Mouse (Mus musculus) embryonic facial prominence, embryonic 12.5 days (tissue): ENCODE results near the gene Adcyap1r1. TPM values are rescaled to one million over a fixed set of nuclear protein-coding genes. Genes with fewer than 3 reads are reported as not detected.

Source experiments
- ATAC-seq: fragments of 200-750 bp; cut with Nextera tagmentation; 2 replicates; pipeline ENCODE4 v1.8.0; 2017; ENCODE audit not compliant: insufficient number of reproducible peaks, insufficient read depth, low FRiP score, low TSS enrichment
- H3K27ac ChIP-seq: fragments of 300-500 bp; sonication (generic); 2 replicates; pipeline ENCODE4 v1.5.1; 2016; ENCODE audit warnings: mild to moderate bottlenecking
- H3K27me3 ChIP-seq: fragments of 300-500 bp; sonication (generic); 2 replicates; pipeline ENCODE4 v1.6.1; 2016; ENCODE audit warnings: mild to moderate bottlenecking, moderate library complexity
- H3K36me3 ChIP-seq: fragments of 300-500 bp; sonication (generic); 2 replicates; pipeline ENCODE4 v1.6.1; 2016; ENCODE audit warnings: mild to moderate bottlenecking
- H3K4me1 ChIP-seq: fragments of 300-500 bp; sonication (generic); 2 replicates; pipeline ENCODE4 v1.6.1; 2016
- H3K4me2 ChIP-seq: fragments of 300-500 bp; sonication (generic); replicated peaks from 2 replicates; pipeline ENCODE4 v1.6.1; 2016; ENCODE audit warnings: mild to moderate bottlenecking, moderate library complexity
- H3K4me3 ChIP-seq: fragments of 300-500 bp; sonication (generic); 2 replicates; pipeline ENCODE4 v1.5.1; 2016; ENCODE audit warnings: mild to moderate bottlenecking
- H3K9ac ChIP-seq: fragments of 300-500 bp; sonication (generic); 2 replicates; pipeline ENCODE4 v1.6.1; 2016; ENCODE audit warnings: mild to moderate bottlenecking, moderate library complexity
- H3K9me3 ChIP-seq: fragments of 300-500 bp; sonication (generic); 2 replicates; pipeline ENCODE4 v1.6.1; 2016; ENCODE audit warnings: mild to moderate bottlenecking, moderate library complexity
- WGBS: fragments of 180-500 bp; shearing (Covaris S2); methylation state at CpG from one replicate; pipeline ENCODE4 v1.1.7; 2016; 5-methylcytosine and 5-hydroxymethylcytosine counted together
- polyA plus RNA-seq: library from polyadenylated mRNA; unstranded; fragments of >200 nt; fragmentation: Nextera tagmentation; extraction: Ambion mirVana; gene quantifications from 2 replicates; pipeline ENCODE4 v1.2.1, GENCODE M21; 2016

Gene Adcyap1r1
- polyA plus RNA-seq, 1 experiment from 2014 or later: 4.1 TPM

- Histone ChIP-seq H3K9me3 (no peaks in the 10 kb centered on the region), H3K4me3 (no peak overlapping the region), H3K36me3 (no peaks in the 10 kb centered on the region), H3K4me2 (no peak overlapping the region), H3K27ac (no peak overlapping the region), H3K4me1 (peaks cover 4% of the 10 kb centered on the region; the same call in 1 of the 2 replicates), H3K27me3 (no peaks in the 10 kb centered on the region), H3K9ac (no peak overlapping the region)
- WGBS: 26% methylated on average over 1 of the region's 1 CpGs
- no peak for ATAC-seq
These were observed 30.9 kb upstream of the Adcyap1r1 start for GRCm38 (mm10) chr6:55420869-55421361.

GRCm38 (mm10) chr6:55432121-55432520 lies 19.7 kb upstream of the Adcyap1r1 start:
- Histone ChIP-seq H3K4me1 (peaks cover 12% of the 10 kb centered on the region), H3K36me3 (no peaks in the 10 kb centered on the region), H3K27ac (no peak overlapping the region), H3K27me3 (no peaks in the 10 kb centered on the region), H3K9me3 (no peaks in the 10 kb centered on the region), H3K9ac (no peak overlapping the region), H3K4me2 (no peak overlapping the region), H3K4me3 (no peak overlapping the region)
- no peak for ATAC-seq

GRCm38 (mm10) chr6:55434360-55434759 lies 17.4 kb upstream of the Adcyap1r1 start:
- ATAC-seq: peak; percentile 76; the same call in 1 of the 2 replicates
- H3K27ac ChIP-seq: peak overlapping the region; percentile 32; the same call in 1 of the 2 replicates

GRCm38 (mm10) chr6:55435266-55436159 lies 16.3 kb upstream of the Adcyap1r1 start:
- no peak overlapping the region for H3K9ac ChIP-seq
- H3K4me1 ChIP-seq: peaks cover 12% of the 10 kb centered on the region
- H3K9me3 ChIP-seq: no peaks in the 10 kb centered on the region
- no peaks in the 10 kb centered on the region for H3K36me3 ChIP-seq
- ATAC-seq: no peak
- H3K4me3 ChIP-seq: no peak overlapping the region
- no peaks in the 10 kb centered on the region for H3K27me3 ChIP-seq
- no peak overlapping the region for H3K4me2 ChIP-seq
- 60% methylated on average over 8 of the region's 8 CpGs for WGBS
- no peak overlapping the region for H3K27ac ChIP-seq

More at GRCm38 (mm10) chr6:55434360-55434759, 17.4 kb upstream of the Adcyap1r1 start:
- WGBS: 9% methylated on average over 3 of the region's 3 CpGs
- Histone ChIP-seq H3K9ac (no peak overlapping the region), H3K4me3 (no peak overlapping the region), H3K27me3 (no peaks in the 10 kb centered on the region), H3K36me3 (no peaks in the 10 kb centered on the region), H3K4me1 (peaks cover 12% of the 10 kb centered on the region), H3K9me3 (no peaks in the 10 kb centered on the region), H3K4me2 (no peak overlapping the region)

- WGBS: 49% methylated on average over 3 of the region's 3 CpGs
- H3K27ac ChIP-seq: no peak overlapping the region
- H3K9ac ChIP-seq: no peak overlapping the region
- ATAC-seq: no peak
- no peaks in the 10 kb centered on the region for H3K27me3 ChIP-seq
- no peaks in the 10 kb centered on the region for H3K9me3 ChIP-seq
- no peaks in the 10 kb centered on the region for H3K36me3 ChIP-seq
- no peak overlapping the region for H3K4me2 ChIP-seq
- peaks cover 12% of the 10 kb centered on the region for H3K4me1 ChIP-seq
- H3K4me3 ChIP-seq: no peak overlapping the region
These were observed 13.9 kb upstream of the Adcyap1r1 start for GRCm38 (mm10) chr6:55437919-55438318.

GRCm38 (mm10) chr6:55438837-55439236 lies 12.9 kb upstream of the Adcyap1r1 start:
- Histone ChIP-seq H3K9ac (no peak overlapping the region), H3K4me3 (no peak overlapping the region), H3K4me2 (no peak overlapping the region), H3K4me1 (peaks cover 11% of the 10 kb centered on the region), H3K36me3 (no peaks in the 10 kb centered on the region), H3K27ac (no peak overlapping the region), H3K9me3 (no peaks in the 10 kb centered on the region), H3K27me3 (no peaks in the 10 kb centered on the region)
- ATAC-seq: no peak
- 69% methylated on average over 2 of the region's 2 CpGs for WGBS

GRCm38 (mm10) chr6:55443927-55444688 lies 7.7 kb upstream of the Adcyap1r1 start:
- WGBS: 15% methylated on average over 2 of the region's 2 CpGs
- H3K27me3 ChIP-seq: no peaks in the 10 kb centered on the region
- H3K9ac ChIP-seq: no peak overlapping the region
- no peaks in the 10 kb centered on the region for H3K9me3 ChIP-seq
- no peak overlapping the region for H3K27ac ChIP-seq
- H3K4me2 ChIP-seq: no peak overlapping the region
- no peaks in the 10 kb centered on the region for H3K36me3 ChIP-seq
- H3K4me1 ChIP-seq: peaks cover 4% of the 10 kb centered on the region; the same call in 1 of the 2 replicates
- no peak for ATAC-seq
- H3K4me3 ChIP-seq: no peak overlapping the region

- H3K4me3 ChIP-seq: no peak overlapping the region
- H3K36me3 ChIP-seq: no peaks in the 10 kb centered on the region
- WGBS: 44% methylated on average over 4 of the region's 4 CpGs
- H3K4me1 ChIP-seq: peaks cover 6% of the 10 kb centered on the region; the same call in 1 of the 2 replicates
- H3K27ac ChIP-seq: no peak overlapping the region
- no peak overlapping the region for H3K9ac ChIP-seq
- H3K9me3 ChIP-seq: no peaks in the 10 kb centered on the region
- no peak for ATAC-seq
- H3K4me2 ChIP-seq: no peak overlapping the region
- H3K27me3 ChIP-seq: no peaks in the 10 kb centered on the region; the same call in 1 of the 2 replicates
These were observed 7.1 kb upstream of the Adcyap1r1 start for GRCm38 (mm10) chr6:55444721-55445120.

- Histone ChIP-seq H3K9ac (no peak overlapping the region), H3K4me2 (no peak overlapping the region), H3K36me3 (no peaks in the 10 kb centered on the region), H3K27me3 (peaks cover 32% of the 10 kb centered on the region), H3K4me1 (peaks cover 11% of the 10 kb centered on the region; the same call in 1 of the 2 replicates), H3K4me3 (no peak overlapping the region), H3K9me3 (no peaks in the 10 kb centered on the region), H3K27ac (no peak overlapping the region)
- ATAC-seq: no peak
- 81% methylated on average over 9 of the region's 9 CpGs for WGBS
These were observed 3.6 kb upstream of the Adcyap1r1 start for GRCm38 (mm10) chr6:55448199-55448598.

- no peak for ATAC-seq
- H3K36me3 ChIP-seq: no peaks in the 10 kb centered on the region
- 58% methylated on average over 8 of the region's 8 CpGs for WGBS
- no peak overlapping the region for H3K27ac ChIP-seq
- H3K27me3 ChIP-seq: peaks cover 42% of the 10 kb centered on the region
- H3K4me1 ChIP-seq: peaks cover 11% of the 10 kb centered on the region; the same call in 1 of the 2 replicates
- no peaks in the 10 kb centered on the region for H3K9me3 ChIP-seq
- no peak overlapping the region for H3K4me2 ChIP-seq
- H3K9ac ChIP-seq: no peak overlapping the region
- H3K4me3 ChIP-seq: no peak overlapping the region
These were observed 2.7 kb upstream of the Adcyap1r1 start for GRCm38 (mm10) chr6:55448976-55449678.

- H3K4me2 ChIP-seq: peak overlapping the region; percentile 95
- peaks cover 11% of the 10 kb centered on the region; the same call in 1 of the 2 replicates for H3K4me1 ChIP-seq
- no peaks in the 10 kb centered on the region for H3K9me3 ChIP-seq
- H3K27ac ChIP-seq: no peak overlapping the region
- H3K9ac ChIP-seq: peak overlapping the region; percentile 46
- peaks cover 49% of the 10 kb centered on the region for H3K27me3 ChIP-seq
- H3K36me3 ChIP-seq: no peaks in the 10 kb centered on the region
- WGBS: 2% methylated on average over 24 of the region's 24 CpGs
- H3K4me3 ChIP-seq: peak overlapping the region; percentile 55
- ATAC-seq: no peak
These were observed 603 bp downstream of the Adcyap1r1 start for GRCm38 (mm10) chr6:55452381-55452780.
